Mouse (Mus musculus): ENCODE results near the gene Ildr1. TPM values are rescaled to one million over a fixed set of nuclear protein-coding genes. Genes with fewer than 3 reads are reported as not detected.
A peak's percentile ranks its signal among the peaks of the same experiment; 100 is the strongest.

Ildr1 gene
- polyA plus RNA-seq, 1 experiment from 2014 or later, result 10.7 TPM

GRCm38 (mm10) chr16:36722739-36723138, 29.0 kb downstream of the Ildr1 start:
- Histone ChIP-seq H3K27ac (ENCODE audit: low read length) (no peak overlapping the region), H3K9ac (replicated peaks; ENCODE audit: low read depth) (no peak overlapping the region), H3K4me2 (replicated peaks; ENCODE audit: low read depth, low read length) (no peak overlapping the region), H3K4me1 (ENCODE audit: insufficient read depth, low read depth, low read length) (no peaks in the 10 kb centered on the region), H3K36me3 (ENCODE audit: insufficient read depth, low read length) (no peaks in the 10 kb centered on the region), H3K4me3 (ENCODE audit: low read depth, low read length) (no peak overlapping the region), H3K27me3 (replicated peaks; ENCODE audit: insufficient read depth, low read length) (no peaks in the 10 kb centered on the region), H3K9me3 (ENCODE audit: low read length) (no peaks in the 10 kb centered on the region)
- TF ChIP-seq EP300 (IDR thresholded peaks at IDR 0.05), result no peak
- no peak for TF ChIP-seq CTCF (IDR thresholded peaks at IDR 0.05)
- DNase-seq (ENCODE audit: low spot score) (no peak), ATAC-seq (no peak)
- 28% methylated on average over 4 of the region's 4 CpGs for WGBS

GRCm38 (mm10) chr16:36723880-36724443, 30.2 kb downstream of the Ildr1 start:
- Histone ChIP-seq H3K4me1 (ENCODE audit: insufficient read depth, low read depth, low read length) (no peaks in the 10 kb centered on the region), H3K9ac (replicated peaks; ENCODE audit: low read depth) (no peak overlapping the region), H3K9me3 (ENCODE audit: low read length) (no peaks in the 10 kb centered on the region), H3K27me3 (replicated peaks; ENCODE audit: insufficient read depth, low read length) (no peaks in the 10 kb centered on the region), H3K27ac (ENCODE audit: low read length) (no peak overlapping the region), H3K36me3 (ENCODE audit: insufficient read depth, low read length) (no peaks in the 10 kb centered on the region), H3K4me2 (replicated peaks; ENCODE audit: low read depth, low read length) (no peak overlapping the region), H3K4me3 (ENCODE audit: low read depth, low read length) (no peak overlapping the region)
- ATAC-seq, result no peak; the same call in 1 of the 2 replicates
- peak; percentile 57 for DNase-seq (ENCODE audit: low spot score)
- WGBS, result 46% methylated on average over 3 of the region's 3 CpGs
- TF ChIP-seq CTCF (IDR thresholded peaks at IDR 0.05) (peak; percentile 62), EP300 (IDR thresholded peaks at IDR 0.05) (no peak)

- TF ChIP-seq EP300 (IDR thresholded peaks at IDR 0.05), result no peak
- TF ChIP-seq CTCF (IDR thresholded peaks at IDR 0.05), result no peak
- H3K4me3 ChIP-seq (ENCODE audit: low read depth, low read length), result no peak overlapping the region
- H3K9me3 ChIP-seq (ENCODE audit: low read length), result no peaks in the 10 kb centered on the region
- DNase-seq (ENCODE audit: low spot score), result no peak
- WGBS, result 82% methylated on average over 2 of the region's 2 CpGs
- no peaks in the 10 kb centered on the region for H3K27me3 ChIP-seq (replicated peaks; ENCODE audit: insufficient read depth, low read length)
- H3K36me3 ChIP-seq (ENCODE audit: insufficient read depth, low read length), result no peaks in the 10 kb centered on the region
- H3K27ac ChIP-seq (ENCODE audit: low read length), result no peak overlapping the region
- H3K4me2 ChIP-seq (replicated peaks; ENCODE audit: low read depth, low read length), result no peak overlapping the region
- no peak for ATAC-seq
- H3K4me1 ChIP-seq (ENCODE audit: insufficient read depth, low read depth, low read length), result no peaks in the 10 kb centered on the region
- no peak overlapping the region for H3K9ac ChIP-seq (replicated peaks; ENCODE audit: low read depth)
Measured at GRCm38 (mm10) chr16:36728959-36729358, 35.2 kb downstream of the Ildr1 start.

GRCm38 (mm10) chr16:36732572-36732971, 38.8 kb downstream of the Ildr1 start:
- H3K27ac ChIP-seq (ENCODE audit: low read length), result no peak overlapping the region
- no peak overlapping the region for H3K4me2 ChIP-seq (replicated peaks; ENCODE audit: low read depth, low read length)
- no peaks in the 10 kb centered on the region for H3K4me1 ChIP-seq (ENCODE audit: insufficient read depth, low read depth, low read length)
- no peak overlapping the region for H3K4me3 ChIP-seq (ENCODE audit: low read depth, low read length)
- no peaks in the 10 kb centered on the region for H3K27me3 ChIP-seq (replicated peaks; ENCODE audit: insufficient read depth, low read length)
- H3K9me3 ChIP-seq (ENCODE audit: low read length), result no peaks in the 10 kb centered on the region
- no peaks in the 10 kb centered on the region for H3K36me3 ChIP-seq (ENCODE audit: insufficient read depth, low read length)
- no peak for DNase-seq (ENCODE audit: low spot score)
- TF ChIP-seq EP300 (IDR thresholded peaks at IDR 0.05) (no peak), CTCF (IDR thresholded peaks at IDR 0.05) (no peak)
- H3K9ac ChIP-seq (replicated peaks; ENCODE audit: low read depth), result no peak overlapping the region
- ATAC-seq, result no peak

- TF ChIP-seq EP300 (IDR thresholded peaks at IDR 0.05) (peak; percentile 26; the same call in 1 of the 2 replicates), CTCF (IDR thresholded peaks at IDR 0.05) (no peak)
- Histone ChIP-seq H3K4me3 (ENCODE audit: low read depth, low read length) (no peak overlapping the region), H3K9ac (replicated peaks; ENCODE audit: low read depth) (no peak overlapping the region), H3K27me3 (replicated peaks; ENCODE audit: insufficient read depth, low read length) (no peaks in the 10 kb centered on the region), H3K27ac (ENCODE audit: low read length) (no peak overlapping the region), H3K4me2 (replicated peaks; ENCODE audit: low read depth, low read length) (no peak overlapping the region), H3K4me1 (ENCODE audit: insufficient read depth, low read depth, low read length) (no peaks in the 10 kb centered on the region), H3K9me3 (ENCODE audit: low read length) (no peaks in the 10 kb centered on the region), H3K36me3 (ENCODE audit: insufficient read depth, low read length) (no peaks in the 10 kb centered on the region)
- 14% methylated on average over 1 of the region's 1 CpGs for WGBS
- ATAC-seq, result no peak
- peak; percentile 81 for DNase-seq (ENCODE audit: low spot score)
Measured at GRCm38 (mm10) chr16:36733827-36734226, 40.0 kb downstream of the Ildr1 start.

- ATAC-seq (peak; percentile 52; the same call in 1 of the 2 replicates), DNase-seq (ENCODE audit: low spot score) (peak; percentile 37)
- WGBS, result 73% methylated on average over 3 of the region's 3 CpGs
Measured at GRCm38 (mm10) chr16:36735421-36735820, 41.6 kb downstream of the Ildr1 start.

More at GRCm38 (mm10) chr16:36735421-36735820, 41.6 kb downstream of the Ildr1 start:
- Histone ChIP-seq H3K27ac (ENCODE audit: low read length) (no peak overlapping the region), H3K9ac (replicated peaks; ENCODE audit: low read depth) (no peak overlapping the region), H3K4me3 (ENCODE audit: low read depth, low read length) (no peak overlapping the region), H3K4me1 (ENCODE audit: insufficient read depth, low read depth, low read length) (no peaks in the 10 kb centered on the region), H3K36me3 (ENCODE audit: insufficient read depth, low read length) (no peaks in the 10 kb centered on the region), H3K4me2 (replicated peaks; ENCODE audit: low read depth, low read length) (no peak overlapping the region), H3K9me3 (ENCODE audit: low read length) (no peaks in the 10 kb centered on the region), H3K27me3 (replicated peaks; ENCODE audit: insufficient read depth, low read length) (no peaks in the 10 kb centered on the region)
- peak; percentile 73 for TF ChIP-seq CTCF (IDR thresholded peaks at IDR 0.05)
- TF ChIP-seq EP300 (IDR thresholded peaks at IDR 0.05), result no peak
